Mouse (Mus musculus) adrenal gland, adult 8-10 months (tissue): ENCODE measurements around the gene Aga. TPM values are rescaled to one million over a fixed set of nuclear protein-coding genes. Genes with fewer than 3 reads are reported as not detected.
"Not testable (repeated sequence)": the region's sequence is repeated elsewhere in the genome, so short reads cannot be mapped to it uniquely, and the experiment has no call there.

Source experiments
- DNase-seq: peaks from one replicate; pipeline ENCODE4 v3.0.0; 2022
- total RNA-seq, 4 experiments: library from RNA; stranded (reverse); gene quantifications; 2 replicates each; pipeline ENCODE4 v1.2.4; 2022

Aga gene
- 10 to 100 TPM; 30.5 to 34.7 (median 33.1) TPM for total RNA-seq

- peak; percentile 88 for DNase-seq
Measured at GRCm38 (mm10) chr8:53511551-53512127, at the start of gene Aga. TSS of gene Aga (plus strand) at chr8:53511727.

- DNase-seq: no peak
Measured at GRCm38 (mm10) chr8:53489063-53489462, 22.5 kb upstream of the Aga start.

GRCm38 (mm10) chr8:53496216-53496615 lies 15.3 kb upstream of the Aga start:
- DNase-seq: no peak

- no peak for DNase-seq
Measured at GRCm38 (mm10) chr8:53496885-53497326, 14.6 kb upstream of the Aga start.

GRCm38 (mm10) chr8:53538049-53538448 lies 26.5 kb downstream of the Aga start:
- not testable (repeated sequence) for DNase-seq

GRCm38 (mm10) chr8:53539585-53539984 lies 28.1 kb downstream of the Aga start:
- no peak for DNase-seq

- no peak for DNase-seq
Measured at GRCm38 (mm10) chr8:53562441-53563040, 51.0 kb downstream of the Aga start.

GRCm38 (mm10) chr8:53566223-53566622 lies 54.7 kb downstream of the Aga start:
- DNase-seq: no peak

Other genes with a start within 250 kb of the Aga start
- gene Neil3, start 127.3 kb downstream of the Aga start, total RNA-seq: 1 to 10 TPM in 1 of 4 experiments, under 1 TPM in 3; 0.26 to 2.3 (median 0.48) TPM